Mouse (Mus musculus): ENCODE results near the gene Cylc1.

The Cylc1 gene

GRCm38 (mm10) chrX:111110118-111110517, at the start of gene Cylc1:
Cylc1 (plus strand) TSS chrX:111110418.
- no peak for DNase-seq (ENCODE audit: low spot score in 2 of 2)

GRCm38 (mm10) chrX:111078680-111079079, 31.5 kb upstream of the Cylc1 start:
- DNase-seq (ENCODE audit: low spot score in 2 of 2) = no peak

GRCm38 (mm10) chrX:111168040-111168439, 57.8 kb downstream of the Cylc1 start, which contains the start of gene Gm10112:
Gm10112 (plus strand) TSS chrX:111168340.
- no peak for DNase-seq (ENCODE audit: low spot score in 2 of 2)

All from urinary bladder, adult 18-20 months (tissue).